Mouse (Mus musculus) MEL (cell line): ENCODE data around the gene Dthd1. TPM values are rescaled to one million over a fixed set of nuclear protein-coding genes. Genes with fewer than 3 reads are reported as not detected.

ENCODE experiments used
- DNase-seq: peaks from one replicate; pipeline ENCODE4 v3.0.0; 2011; ENCODE audit warnings: low read depth, low spot score
- H3K27ac ChIP-seq: 2 replicates; pipeline ENCODE4 v1.5.1; 2012; ENCODE audit warnings: low read depth, mild to moderate bottlenecking, control low read depth, low read length, moderate library complexity; ENCODE audit not compliant: control insufficient read depth
- H3K27me3 ChIP-seq, 2 experiments: fragments of 150-350 bp in 1 of 2; sonication (generic) in 1 of 2; 2 replicates each; pipeline ENCODE4 v1.6.1; 2012; ENCODE audit warnings: low read length in 2 of 2, mild to moderate bottlenecking in 2 of 2, improper control_type of control experiment in 1 of 2, moderate library complexity in 1 of 2; ENCODE audit not compliant: insufficient read depth in 2 of 2, control insufficient read depth in 1 of 2
- H3K36me3 ChIP-seq, 2 experiments: 2 replicates each; pipeline ENCODE4 v1.6.1; 2012 to 2014; ENCODE audit warnings: low read length in 2 of 2, improper control_type of control experiment in 1 of 2, inconsistent platforms in 1 of 2, mild to moderate bottlenecking in 1 of 2; ENCODE audit not compliant: insufficient read depth in 2 of 2, control insufficient read depth in 1 of 2
- H3K4me1 ChIP-seq, 2 experiments: fragments of 150-350 bp in 1 of 2; sonication (generic) in 1 of 2; 2 replicates each; pipeline ENCODE4 v1.6.1; 2012; ENCODE audit warnings: low read length in 2 of 2, improper control_type of control experiment in 1 of 2, mild to moderate bottlenecking in 1 of 2; ENCODE audit not compliant: insufficient read depth in 2 of 2, control insufficient read depth in 1 of 2
- H3K4me3 ChIP-seq, 2 experiments: fragments of 150-350 bp in 1 of 2; sonication (generic) in 1 of 2; 2 replicates each; pipeline ENCODE4 v1.5.1; 2012; ENCODE audit warnings: low read depth in 2 of 2, low read length in 2 of 2, mild to moderate bottlenecking in 2 of 2, moderate library complexity in 2 of 2, control low read depth in 1 of 2, improper control_type of control experiment in 1 of 2; ENCODE audit not compliant: control insufficient read depth in 1 of 2, insufficient read depth in 1 of 2
- H3K79me2 ChIP-seq: 2 replicates; pipeline ENCODE4 v1.6.1; 2012; ENCODE audit warnings: mild to moderate bottlenecking, low read length, moderate library complexity; ENCODE audit not compliant: control insufficient read depth, poor library complexity, insufficient read depth
- H3K9ac ChIP-seq: 2 replicates; pipeline ENCODE4 v1.6.1; 2012; ENCODE audit warnings: low read depth, mild to moderate bottlenecking, control low read depth, low read length, moderate library complexity; ENCODE audit not compliant: control insufficient read depth, poor library complexity, severe bottlenecking
- H3K9me3 ChIP-seq: fragments of 150-350 bp; sonication (generic); replicated peaks from 2 replicates; pipeline ENCODE4 v1.6.1; 2012; ENCODE audit warnings: mild to moderate bottlenecking, low read length, improper control_type of control experiment, moderate library complexity; ENCODE audit not compliant: insufficient read depth
- CHD1 ChIP-seq: IDR thresholded peaks from 2 replicates; pipeline ENCODE4 v1.6.1; 2012; ENCODE audit warnings: low read depth, mild to moderate bottlenecking, inconsistent platforms, low read length, improper control_type of control experiment
- CHD2 ChIP-seq: IDR thresholded peaks from 2 replicates; pipeline ENCODE4 v1.6.1; 2011; ENCODE audit warnings: low read length, improper control_type of control experiment
- CTCF ChIP-seq, 3 experiments: IDR thresholded peaks in 2 of 3; conservative IDR thresholded peaks in 1 of 3; 2 replicates each; pipeline ENCODE4 v1.5.1; 2011 to 2012; ENCODE audit warnings: low read length in 3 of 3, low read depth in 2 of 3, mild to moderate bottlenecking in 2 of 3, improper control_type of control experiment in 1 of 3, inconsistent platforms in 1 of 3, mixed read lengths in 1 of 3, moderate library complexity in 1 of 3; ENCODE audit not compliant: control insufficient read depth in 1 of 3, insufficient read depth in 1 of 3, poor library complexity in 1 of 3, severe bottlenecking in 1 of 3
- E2F4 ChIP-seq: IDR thresholded peaks from 2 replicates; pipeline ENCODE4 v1.6.1; 2011; ENCODE audit warnings: low read depth, low read length, improper control_type of control experiment, borderline replicate concordance
- ETS1 ChIP-seq: IDR thresholded peaks from 2 replicates; pipeline ENCODE4 v1.6.1; 2012; ENCODE audit warnings: low read depth, mild to moderate bottlenecking, inconsistent platforms, low read length, improper control_type of control experiment, moderate library complexity
- KAT2A ChIP-seq: conservative IDR thresholded peaks from 2 replicates; pipeline ENCODE4 v1.6.1; 2012; ENCODE audit warnings: low read depth, low read length, improper control_type of control experiment, inconsistent platforms
- MAFK ChIP-seq: IDR thresholded peaks from 2 replicates; pipeline ENCODE4 v1.6.1; 2011; ENCODE audit warnings: low read depth, mild to moderate bottlenecking, low read length, improper control_type of control experiment, borderline replicate concordance
- MAX ChIP-seq: IDR thresholded peaks from 2 replicates; pipeline ENCODE4 v1.6.1; 2011; ENCODE audit warnings: low read length, improper control_type of control experiment
- MAZ ChIP-seq: IDR thresholded peaks from 2 replicates; pipeline ENCODE4 v1.6.1; 2012; ENCODE audit warnings: low read depth, mild to moderate bottlenecking, inconsistent platforms, low read length, improper control_type of control experiment
- NELFE ChIP-seq: IDR thresholded peaks from 2 replicates; pipeline ENCODE4 v1.6.1; 2011; ENCODE audit warnings: low read depth, low read length, improper control_type of control experiment
- POLR2A ChIP-seq, 2 experiments: IDR thresholded peaks; 2 replicates each; pipeline ENCODE4 v1.6.1; 2011 to 2012; ENCODE audit warnings: low read length in 2 of 2, mild to moderate bottlenecking in 2 of 2, control low read depth in 1 of 2, improper control_type of control experiment in 1 of 2, low read depth in 1 of 2, moderate library complexity in 1 of 2; ENCODE audit not compliant: control insufficient read depth in 1 of 2, insufficient read depth in 1 of 2, poor library complexity in 1 of 2
- SIN3A ChIP-seq: IDR thresholded peaks from 2 replicates; pipeline ENCODE4 v1.6.1; 2012; ENCODE audit warnings: low read length, improper control_type of control experiment, inconsistent platforms
- SMC3 ChIP-seq: IDR thresholded peaks from 2 replicates; pipeline ENCODE4 v1.6.1; 2011; ENCODE audit warnings: low read depth, low read length, improper control_type of control experiment
- TAL1 ChIP-seq: IDR thresholded peaks from 2 replicates; pipeline ENCODE4 v1.6.1; 2012; ENCODE audit warnings: mild to moderate bottlenecking, inconsistent platforms, low read length, moderate library complexity, mixed read lengths
- USF1 ChIP-seq: IDR thresholded peaks from 2 replicates; pipeline ENCODE4 v1.6.1; 2014; ENCODE audit warnings: low read depth, mild to moderate bottlenecking, inconsistent platforms, low read length, improper control_type of control experiment, moderate library complexity
- ZC3H11A ChIP-seq: IDR thresholded peaks from 2 replicates; pipeline ENCODE4 v1.6.1; 2012; ENCODE audit warnings: low read depth, mild to moderate bottlenecking, inconsistent platforms, low read length, improper control_type of control experiment
- polyA plus RNA-seq, 2 experiments: library from polyadenylated mRNA; stranded (reverse) in 1 of 2; unstranded in 1 of 2; fragments of >175 nt in 1 of 2; fragments of >200 nt in 1 of 2; gene quantifications; 2 replicates each; pipeline versions ENCODE4 v1.2.1 to v1.2.4; 2012; ENCODE audit warnings: low replicate concordance in 2 of 2, low read depth in 1 of 2; ENCODE audit not compliant: insufficient read length in 2 of 2, insufficient read depth in 1 of 2, missing spikeins in 1 of 2
- total RNA-seq: library from RNA; depleted of rRNA; stranded (reverse); fragments of 300-350 nt; gene quantifications from 2 replicates; pipeline ENCODE4 v1.2.3, GENCODE M21; 2012

The Dthd1 gene
- total and polyA plus RNA-seq, 3 experiments, result not detected

DNA sequence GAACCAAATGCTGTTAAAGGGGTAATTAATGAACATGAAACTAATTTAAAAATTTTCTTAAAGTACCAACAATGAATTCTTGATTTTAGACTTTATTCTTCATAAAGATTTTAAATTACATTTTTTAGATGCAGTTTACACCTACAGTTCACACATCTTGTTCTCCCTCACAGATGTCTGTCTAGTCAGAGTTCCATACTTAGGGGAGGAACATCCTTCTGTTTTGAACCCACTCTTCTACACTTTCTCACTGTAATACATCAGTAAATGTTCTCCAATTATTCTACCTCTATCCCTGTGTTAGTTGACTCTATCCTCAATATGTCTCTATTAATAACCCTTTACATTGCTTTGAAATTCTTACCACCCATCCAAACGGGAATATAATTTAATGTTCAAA is 20.8 kb upstream of the Dthd1 start:
- Histone ChIP-seq H3K9me3 (no peaks in the 10 kb centered on the region), H3K9ac (no peak overlapping the region), H3K4me1 (no peaks in the 10 kb centered on the region), H3K4me3 (no peak overlapping the region), H3K27me3 (no peaks in the 10 kb centered on the region), H3K36me3 (no peaks in the 10 kb centered on the region), H3K27ac (no peak overlapping the region), H3K79me2 (no peaks in the 10 kb centered on the region)
- no peak for DNase-seq
- no peak for TF ChIP-seq USF1
- TF ChIP-seq E2F4, result no peak
- TF ChIP-seq SMC3, result no peak
- TF ChIP-seq POLR2A (IDR thresholded peaks at IDR 0.05; ENCODE audit: control insufficient read depth in 1 of 2, insufficient read depth in 1 of 2, low read depth in 1 of 2, low read length in 2 of 2, poor library complexity in 1 of 2), result no peak
- TF ChIP-seq NELFE, result no peak
- TF ChIP-seq KAT2A, result no peak
- no peak for TF ChIP-seq ETS1
- no peak for TF ChIP-seq CTCF (IDR thresholded peaks at IDR 0.05 in 2 of 3, conservative IDR thresholded peaks at IDR 0.05 in 1 of 3; ENCODE audit: control insufficient read depth in 1 of 3, insufficient read depth in 1 of 3, low read depth in 2 of 3, low read length in 3 of 3, poor library complexity in 1 of 3, severe bottlenecking in 1 of 3)
- no peak for TF ChIP-seq CHD1
- no peak for TF ChIP-seq SIN3A
- TF ChIP-seq TAL1, result no peak
- TF ChIP-seq MAX, result no peak
- TF ChIP-seq ZC3H11A, result no peak
- no peak for TF ChIP-seq MAZ

- Histone ChIP-seq H3K27ac (no peak overlapping the region), H3K9ac (no peak overlapping the region), H3K79me2 (no peaks in the 10 kb centered on the region), H3K4me3 (no peak overlapping the region), H3K4me1 (no peaks in the 10 kb centered on the region), H3K9me3 (no peaks in the 10 kb centered on the region), H3K36me3 (no peaks in the 10 kb centered on the region), H3K27me3 (no peaks in the 10 kb centered on the region)
- TF ChIP-seq USF1, result peak; percentile 64; the same call in 1 of the 2 replicates
- no peak for TF ChIP-seq CTCF (IDR thresholded peaks at IDR 0.05 in 2 of 3, conservative IDR thresholded peaks at IDR 0.05 in 1 of 3; ENCODE audit: control insufficient read depth in 1 of 3, insufficient read depth in 1 of 3, low read depth in 2 of 3, low read length in 3 of 3, poor library complexity in 1 of 3, severe bottlenecking in 1 of 3)
- no peak for TF ChIP-seq CHD2
- no peak for DNase-seq
Observed at GRCm38 (mm10) chr5:62814072-62814414, 420 bp downstream of the Dthd1 start.

- Histone ChIP-seq H3K4me3 (no peak overlapping the region), H3K79me2 (no peaks in the 10 kb centered on the region), H3K27me3 (no peaks in the 10 kb centered on the region), H3K9ac (no peak overlapping the region), H3K36me3 (no peaks in the 10 kb centered on the region), H3K4me1 (no peaks in the 10 kb centered on the region), H3K9me3 (no peaks in the 10 kb centered on the region), H3K27ac (no peak overlapping the region)
- peak; percentile 19 for DNase-seq
- peak; percentile 47; the same call in 1 of the 2 replicates for TF ChIP-seq ETS1
- no peak for TF ChIP-seq MAFK
Observed at GRCm38 (mm10) chr5:62815741-62816140, 2.1 kb downstream of the Dthd1 start.
